Mouse (Mus musculus): ENCODE measurements around the gene Slc8a2. TPM values are rescaled to one million over a fixed set of nuclear protein-coding genes. Genes with fewer than 3 reads are reported as not detected.
A peak's percentile ranks its signal among the peaks of the same experiment; 100 is the strongest.

Slc8a2 gene
- polyA plus RNA-seq, 1 experiment from 2014 or later = 0.25 TPM

DNA sequence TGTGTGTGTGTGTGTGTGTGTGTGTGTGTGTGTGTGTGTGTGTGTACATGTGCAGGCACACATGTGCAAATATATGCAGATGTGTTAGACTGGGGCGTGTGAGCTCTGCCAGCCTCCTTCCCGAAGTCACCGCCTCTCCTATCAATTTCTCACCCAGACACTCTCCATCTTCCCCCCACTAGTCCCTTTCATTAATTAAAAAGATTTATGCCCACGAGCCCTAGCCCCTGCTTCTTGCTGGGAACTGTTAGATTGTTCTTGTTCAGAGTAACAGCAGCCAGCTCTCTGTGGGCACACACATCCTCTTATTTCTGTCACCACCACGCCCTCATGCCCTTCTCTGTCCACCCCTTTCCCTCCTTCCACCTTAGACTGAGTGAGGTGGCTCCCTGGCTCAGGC, 43.5 kb downstream of the Slc8a2 start:
- no peak overlapping the region for H3K4me3 ChIP-seq (replicated peaks)
- H3K27ac ChIP-seq (replicated peaks) = no peak overlapping the region
- no peaks in the 10 kb centered on the region for H3K27me3 ChIP-seq
- no peak for ATAC-seq (ENCODE audit: insufficient number of reproducible peaks, low FRiP score, low TSS enrichment, low read depth)
- 63% methylated on average over 5 of the region's 5 CpGs for WGBS
- H3K9ac ChIP-seq = no peak overlapping the region
- H3K36me3 ChIP-seq = no peaks in the 10 kb centered on the region; the same call in 1 of the 2 replicates
- no peak overlapping the region for H3K4me2 ChIP-seq (replicated peaks)
- H3K9me3 ChIP-seq (replicated peaks) = no peaks in the 10 kb centered on the region
- peaks cover 13% of the 10 kb centered on the region for H3K4me1 ChIP-seq

DNA sequence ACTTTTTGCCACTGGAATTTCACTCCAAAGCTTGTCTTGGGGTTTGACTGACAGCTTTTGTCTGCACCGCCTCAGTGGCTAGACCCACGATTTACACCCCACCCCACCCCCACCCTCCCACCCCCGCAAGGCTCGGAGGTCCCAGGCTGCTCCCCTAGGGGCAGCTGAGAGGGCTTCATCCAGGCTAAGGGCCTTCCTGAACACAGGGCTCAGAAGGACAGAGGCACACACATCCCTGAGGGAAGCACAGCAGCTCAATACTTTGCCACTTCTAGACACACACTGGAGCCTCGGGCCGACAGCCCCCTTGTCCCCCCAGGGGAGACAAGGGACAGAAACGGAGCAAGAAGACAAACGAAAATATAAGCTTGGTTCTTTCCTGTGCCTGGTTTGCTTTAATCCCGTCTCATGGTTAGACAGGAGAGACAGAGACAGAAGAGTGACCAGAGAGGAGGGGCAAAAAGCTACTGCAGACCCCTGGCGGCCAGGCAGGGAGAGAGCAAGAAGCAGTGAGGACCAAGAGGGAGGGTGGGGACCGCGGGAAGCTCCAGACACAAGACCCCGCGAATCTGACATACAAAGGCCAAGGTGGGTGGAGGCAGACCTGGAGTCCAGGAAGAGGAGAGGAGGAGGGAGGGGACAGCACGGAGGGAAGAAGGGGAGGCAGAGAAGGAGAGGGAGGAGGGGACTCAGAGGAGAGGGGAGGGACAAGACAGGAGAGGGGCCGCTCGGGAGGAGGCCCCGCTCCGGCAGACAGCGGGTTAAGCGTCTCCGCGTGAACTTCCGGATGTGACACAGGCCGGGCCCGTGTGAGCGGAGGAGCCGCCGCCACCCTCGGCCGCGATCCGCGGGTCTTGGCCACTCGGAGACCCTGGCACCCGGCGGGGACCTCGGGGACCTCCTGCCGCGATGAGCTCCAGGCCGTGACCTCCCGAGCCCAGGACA, 45.2 kb downstream of the Slc8a2 start, which contains the start of gene Meis3:
TSS of gene Meis3 (plus strand) at position 494 of the 945 bp plus-strand sequence.
- Histone ChIP-seq H3K36me3 (peaks cover 15% of the 10 kb centered on the region), H3K27me3 (no peaks in the 10 kb centered on the region), H3K9me3 (replicated peaks) (no peaks in the 10 kb centered on the region), H3K4me1 (peaks cover 13% of the 10 kb centered on the region), H3K4me2 (replicated peaks) (peak within 1 kb of the TSS; percentile 59), H3K9ac (peak within 1 kb of the TSS; percentile 44), H3K27ac (replicated peaks) (peak within 1 kb of the TSS; percentile 63), H3K4me3 (replicated peaks) (peak within 1 kb of the TSS; percentile 63)
- under 1% methylated on average over 42 of the region's 42 CpGs for WGBS
- ATAC-seq (ENCODE audit: insufficient number of reproducible peaks, low FRiP score, low TSS enrichment, low read depth) = peak; percentile 86

DNA sequence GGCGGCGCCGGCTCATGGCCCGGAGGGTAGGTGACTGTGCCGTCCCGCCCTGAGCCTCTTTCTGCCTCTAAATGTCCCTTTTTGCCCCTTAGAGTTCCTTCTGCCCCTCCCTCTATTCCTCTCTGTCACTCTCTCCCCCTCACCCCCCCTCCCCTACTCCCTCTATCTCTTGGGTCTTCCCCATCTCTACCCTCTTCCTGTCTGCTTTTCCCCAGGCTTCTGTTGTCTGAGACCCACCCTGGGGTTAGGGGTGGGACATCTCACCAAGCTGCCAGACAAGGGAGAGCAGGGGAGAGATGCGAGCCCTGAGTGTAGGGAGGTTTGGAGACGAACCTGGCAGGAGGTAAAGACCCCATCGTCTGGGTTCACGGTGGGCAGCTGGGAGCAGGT, 45.9 kb downstream of the Slc8a2 start:
- peak overlapping the region; percentile 63 for H3K4me3 ChIP-seq (replicated peaks)
- H3K4me1 ChIP-seq = peaks cover 13% of the 10 kb centered on the region
- H3K36me3 ChIP-seq = peaks cover 20% of the 10 kb centered on the region
- H3K27ac ChIP-seq (replicated peaks) = peak overlapping the region; percentile 63
- no peak for ATAC-seq (ENCODE audit: insufficient number of reproducible peaks, low FRiP score, low TSS enrichment, low read depth)
- WGBS = under 1% methylated on average over 10 of the region's 10 CpGs
- no peaks in the 10 kb centered on the region for H3K9me3 ChIP-seq (replicated peaks)
- no peaks in the 10 kb centered on the region for H3K27me3 ChIP-seq
- H3K4me2 ChIP-seq (replicated peaks) = peak overlapping the region; percentile 59
- H3K9ac ChIP-seq = peak overlapping the region; percentile 44

DNA sequence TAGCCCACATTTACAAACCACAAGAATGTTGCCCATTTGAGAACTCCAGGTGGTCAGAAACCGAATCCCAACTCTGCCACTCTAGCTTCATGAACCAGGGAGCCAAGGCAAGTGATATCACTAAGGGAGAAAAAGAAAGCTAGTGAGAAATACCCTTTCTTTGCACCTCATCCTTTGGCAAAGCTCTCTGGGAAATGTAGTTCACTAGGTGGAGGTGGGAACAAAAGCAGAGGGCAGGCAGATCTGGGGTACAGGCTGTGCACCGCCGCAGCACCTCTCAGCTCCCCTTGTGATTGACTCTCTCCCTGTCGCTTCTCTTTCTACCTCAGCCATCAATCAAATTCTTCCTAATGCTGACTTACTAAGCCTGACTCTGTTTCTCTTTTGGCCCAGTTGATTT, 48.5 kb downstream of the Slc8a2 start:
- WGBS = 77% methylated on average over 4 of the region's 4 CpGs
- no peak for ATAC-seq (ENCODE audit: insufficient number of reproducible peaks, low FRiP score, low TSS enrichment, low read depth)
- Histone ChIP-seq H3K27ac (replicated peaks) (no peak overlapping the region), H3K36me3 (peaks cover 21% of the 10 kb centered on the region), H3K4me2 (replicated peaks) (no peak overlapping the region), H3K4me3 (replicated peaks) (no peak overlapping the region), H3K9me3 (replicated peaks) (no peaks in the 10 kb centered on the region), H3K9ac (no peak overlapping the region), H3K4me1 (peaks cover 13% of the 10 kb centered on the region), H3K27me3 (no peaks in the 10 kb centered on the region)

DNA sequence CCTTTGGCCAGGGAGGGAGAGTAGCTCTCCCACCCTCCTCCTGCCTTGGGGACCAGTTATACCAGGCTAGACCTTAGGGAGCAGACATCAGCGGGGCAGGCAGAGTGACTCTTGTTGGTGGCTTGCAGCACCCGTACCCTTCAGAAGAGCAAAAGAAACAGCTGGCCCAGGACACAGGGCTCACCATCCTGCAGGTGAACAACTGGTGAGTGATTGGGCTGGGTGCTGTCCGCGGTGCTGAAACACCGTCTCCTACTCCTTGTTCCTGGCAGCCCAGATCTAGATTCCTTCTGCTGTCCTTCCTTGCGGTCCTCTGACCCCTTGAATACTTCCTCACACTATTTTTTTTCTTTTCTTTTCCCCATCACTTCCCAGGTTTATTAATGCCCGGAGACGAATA, 54.0 kb downstream of the Slc8a2 start:
- no peak overlapping the region for H3K4me3 ChIP-seq (replicated peaks)
- H3K4me2 ChIP-seq (replicated peaks) = no peak overlapping the region
- WGBS = 20% methylated on average over 8 of the region's 8 CpGs
- H3K9me3 ChIP-seq (replicated peaks) = no peaks in the 10 kb centered on the region
- H3K27me3 ChIP-seq = no peaks in the 10 kb centered on the region
- no peak for ATAC-seq (ENCODE audit: insufficient number of reproducible peaks, low FRiP score, low TSS enrichment, low read depth)
- no peak overlapping the region for H3K9ac ChIP-seq
- H3K4me1 ChIP-seq = no peaks in the 10 kb centered on the region
- no peak overlapping the region for H3K27ac ChIP-seq (replicated peaks)
- H3K36me3 ChIP-seq = peaks cover 38% of the 10 kb centered on the region

DNA sequence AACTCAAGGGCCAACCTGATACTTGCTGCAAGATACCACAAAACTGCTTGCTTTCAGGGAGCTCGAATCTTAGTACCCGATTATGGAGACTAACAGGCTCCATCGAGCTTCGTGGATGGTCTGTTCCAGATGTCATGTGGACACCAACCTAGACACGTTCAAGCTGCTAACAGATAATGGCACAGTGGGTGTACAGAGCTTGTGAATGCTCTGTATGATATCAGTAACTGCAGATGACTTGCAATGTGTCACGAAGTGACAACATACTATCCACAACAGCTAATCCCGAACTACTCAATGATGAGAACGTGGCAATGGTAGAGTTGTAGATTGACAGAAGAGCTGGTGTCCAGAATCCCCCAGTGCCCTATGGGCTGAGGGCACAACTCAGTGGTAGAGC, 57.9 kb downstream of the Slc8a2 start:
- no peak for ATAC-seq (ENCODE audit: insufficient number of reproducible peaks, low FRiP score, low TSS enrichment, low read depth)
- no peak overlapping the region for H3K4me3 ChIP-seq (replicated peaks)
- no peak overlapping the region for H3K27ac ChIP-seq (replicated peaks)
- 82% methylated on average over 8 of the region's 8 CpGs for WGBS
- peaks cover 20% of the 10 kb centered on the region for H3K36me3 ChIP-seq
- no peaks in the 10 kb centered on the region for H3K4me1 ChIP-seq
- H3K9ac ChIP-seq = no peak overlapping the region
- H3K9me3 ChIP-seq (replicated peaks) = no peaks in the 10 kb centered on the region
- H3K27me3 ChIP-seq = no peaks in the 10 kb centered on the region
- no peak overlapping the region for H3K4me2 ChIP-seq (replicated peaks)

DNA sequence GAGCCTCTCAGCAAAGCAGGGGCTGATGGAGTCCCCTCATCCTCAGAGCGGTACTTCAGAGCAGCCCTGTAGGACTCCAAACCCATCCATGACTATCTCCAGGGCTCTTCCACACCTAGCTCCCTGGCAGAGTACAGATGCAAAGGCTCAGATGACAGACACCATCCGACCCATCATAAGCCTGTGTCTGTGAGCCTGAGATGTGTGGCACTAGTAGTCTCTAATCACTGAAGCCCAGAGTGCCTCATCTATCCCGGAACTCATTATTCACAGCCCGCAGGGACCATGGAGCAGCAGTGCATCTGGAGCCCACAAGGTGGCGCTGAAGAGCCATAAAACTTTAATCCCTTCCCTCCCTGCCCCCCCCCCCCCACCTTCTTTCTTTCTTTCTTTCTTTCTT, 62.7 kb downstream of the Slc8a2 start:
- Histone ChIP-seq H3K9ac (no peak overlapping the region), H3K36me3 (peaks cover 22% of the 10 kb centered on the region; the same call in 1 of the 2 replicates), H3K9me3 (replicated peaks) (no peaks in the 10 kb centered on the region), H3K4me3 (replicated peaks) (no peak overlapping the region), H3K4me2 (replicated peaks) (no peak overlapping the region), H3K4me1 (no peaks in the 10 kb centered on the region), H3K27me3 (no peaks in the 10 kb centered on the region), H3K27ac (replicated peaks) (no peak overlapping the region)
- ATAC-seq (ENCODE audit: insufficient number of reproducible peaks, low FRiP score, low TSS enrichment, low read depth) = peak; percentile 44; the same call in 1 of the 2 replicates
- 15% methylated on average over 5 of the region's 5 CpGs for WGBS

DNA sequence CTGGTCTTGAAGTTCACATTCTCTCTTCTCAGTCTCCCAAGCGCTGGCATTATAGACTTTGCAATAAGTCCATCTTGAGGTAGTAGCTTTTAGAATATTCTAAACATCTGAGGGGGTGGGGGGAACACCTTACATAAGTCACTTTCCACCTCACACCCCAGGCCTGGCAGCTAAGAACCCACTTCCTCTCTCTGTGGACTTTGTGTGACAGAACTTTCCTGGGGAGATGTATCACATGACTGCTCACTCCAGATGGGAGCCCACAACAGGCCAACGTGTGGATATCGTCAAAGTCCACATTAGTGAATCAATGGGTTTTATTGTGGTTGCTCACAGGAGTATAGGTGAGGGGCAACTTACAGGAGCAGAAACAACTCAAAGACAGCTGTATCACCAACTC, 64.1 kb downstream of the Slc8a2 start:
- Histone ChIP-seq H3K9me3 (replicated peaks) (no peaks in the 10 kb centered on the region), H3K27ac (replicated peaks) (no peak overlapping the region), H3K9ac (no peak overlapping the region), H3K4me2 (replicated peaks) (no peak overlapping the region), H3K27me3 (no peaks in the 10 kb centered on the region), H3K4me3 (replicated peaks) (no peak overlapping the region), H3K4me1 (no peaks in the 10 kb centered on the region), H3K36me3 (peaks cover 36% of the 10 kb centered on the region)
- 39% methylated on average over 3 of the region's 3 CpGs for WGBS
- no peak for ATAC-seq (ENCODE audit: insufficient number of reproducible peaks, low FRiP score, low TSS enrichment, low read depth)

DNA sequence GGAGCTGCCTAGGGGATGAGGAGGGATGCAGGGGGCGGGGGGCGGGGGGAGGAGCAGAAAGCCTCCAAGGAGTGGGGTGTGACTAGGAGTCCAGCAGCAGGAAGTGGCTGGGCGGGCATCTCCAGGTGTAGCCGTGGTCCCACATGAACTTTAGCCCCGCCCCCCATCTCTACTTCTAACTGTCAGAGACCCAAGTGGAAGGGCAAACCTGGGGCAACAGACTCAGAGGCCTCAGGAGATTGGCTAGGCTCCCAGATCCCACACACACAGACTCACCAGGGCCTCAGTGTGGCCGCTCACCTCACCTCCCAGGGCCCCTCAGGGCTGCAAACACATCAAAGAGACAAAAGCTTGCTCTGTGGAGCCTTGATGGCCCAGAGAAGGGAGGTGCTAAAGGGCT, 67.0 kb downstream of the Slc8a2 start:
- 58% methylated on average over 5 of the region's 6 CpGs for WGBS
- Histone ChIP-seq H3K4me3 (replicated peaks) (no peak overlapping the region), H3K9me3 (replicated peaks) (no peaks in the 10 kb centered on the region), H3K9ac (no peak overlapping the region), H3K4me1 (no peaks in the 10 kb centered on the region), H3K4me2 (replicated peaks) (no peak overlapping the region), H3K27ac (replicated peaks) (no peak overlapping the region), H3K36me3 (peaks cover 57% of the 10 kb centered on the region), H3K27me3 (no peaks in the 10 kb centered on the region)
- ATAC-seq (ENCODE audit: insufficient number of reproducible peaks, low FRiP score, low TSS enrichment, low read depth) = no peak

DNA sequence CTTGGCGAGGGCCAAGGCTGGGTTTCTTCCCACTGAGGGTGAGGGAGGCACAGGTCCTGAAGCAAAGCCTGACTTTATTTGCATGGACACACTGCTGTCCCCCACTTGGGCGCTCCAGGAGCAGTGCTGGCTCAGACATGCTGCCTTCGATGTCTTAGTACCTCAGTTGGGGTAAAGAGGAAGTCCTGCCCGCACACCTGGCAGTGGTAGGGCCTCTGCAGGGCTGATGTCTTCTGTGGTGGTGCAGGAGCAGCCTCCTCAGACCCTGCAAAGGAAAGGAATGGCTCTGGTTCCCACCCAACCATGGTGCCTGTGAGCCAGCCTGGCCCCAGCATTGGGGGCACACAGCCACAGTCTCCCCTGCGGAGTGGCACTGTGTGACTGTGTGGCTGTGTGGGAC, 67.5 kb downstream of the Slc8a2 start:
- H3K4me2 ChIP-seq (replicated peaks) = no peak overlapping the region
- no peak for ATAC-seq (ENCODE audit: insufficient number of reproducible peaks, low FRiP score, low TSS enrichment, low read depth)
- WGBS = 82% methylated on average over 5 of the region's 5 CpGs

DNA sequence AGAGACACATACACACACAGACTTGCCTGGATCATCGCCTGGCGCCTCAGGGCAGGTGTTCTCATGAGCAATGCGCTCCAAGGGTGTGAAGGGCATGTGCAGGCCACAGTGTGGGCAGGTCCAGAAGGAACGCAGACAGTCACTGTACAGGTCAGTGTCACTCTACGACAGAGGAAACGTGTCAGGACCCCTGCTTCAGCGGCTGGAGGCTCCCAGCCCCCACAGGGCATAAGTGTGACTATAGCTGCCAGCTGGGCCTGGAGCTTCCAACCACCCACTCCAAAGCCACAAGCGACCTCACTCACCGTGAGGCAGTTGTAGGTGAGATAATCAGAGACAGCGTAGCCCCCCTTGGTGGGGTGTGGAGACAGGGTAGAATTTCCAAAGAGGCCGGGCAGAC, 68.9 kb downstream of the Slc8a2 start:
- Histone ChIP-seq H3K9ac (no peak overlapping the region), H3K4me2 (replicated peaks) (no peak overlapping the region), H3K27ac (replicated peaks) (no peak overlapping the region), H3K4me3 (replicated peaks) (no peak overlapping the region), H3K4me1 (no peaks in the 10 kb centered on the region), H3K27me3 (no peaks in the 10 kb centered on the region), H3K36me3 (peaks cover 76% of the 10 kb centered on the region), H3K9me3 (replicated peaks) (no peaks in the 10 kb centered on the region)
- 76% methylated on average over 11 of the region's 11 CpGs for WGBS
- ATAC-seq (ENCODE audit: insufficient number of reproducible peaks, low FRiP score, low TSS enrichment, low read depth) = no peak

More for the DNA sequence above, 67.5 kb downstream of the Slc8a2 start:
- H3K27me3 ChIP-seq = no peaks in the 10 kb centered on the region
- H3K4me3 ChIP-seq (replicated peaks) = no peak overlapping the region
- no peaks in the 10 kb centered on the region for H3K4me1 ChIP-seq
- no peaks in the 10 kb centered on the region for H3K9me3 ChIP-seq (replicated peaks)
- H3K27ac ChIP-seq (replicated peaks) = no peak overlapping the region
- H3K36me3 ChIP-seq = peaks cover 63% of the 10 kb centered on the region
- H3K9ac ChIP-seq = no peak overlapping the region

DNA sequence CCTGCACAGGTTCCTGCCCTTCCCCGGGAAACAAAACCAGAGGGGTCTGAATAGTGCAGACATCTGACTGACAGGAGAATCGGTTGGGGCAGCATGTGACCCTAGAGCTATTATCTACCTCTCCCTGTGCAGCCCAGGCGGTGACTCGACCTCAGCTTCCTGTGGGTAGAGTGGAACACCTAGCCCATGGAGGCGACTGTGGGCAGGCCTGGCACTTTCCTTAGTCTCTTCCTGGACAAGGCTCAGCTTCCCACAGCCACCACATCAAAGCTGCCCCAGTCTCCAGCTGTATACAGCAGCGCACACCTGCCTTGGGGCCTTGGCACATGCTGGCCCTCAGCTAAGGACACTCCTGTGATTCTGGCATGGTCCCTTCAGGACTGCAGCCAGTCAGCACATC, 71.5 kb downstream of the Slc8a2 start:
- H3K4me2 ChIP-seq (replicated peaks) = no peak overlapping the region
- peaks cover 84% of the 10 kb centered on the region for H3K36me3 ChIP-seq
- 73% methylated on average over 6 of the region's 6 CpGs for WGBS
- ATAC-seq (ENCODE audit: insufficient number of reproducible peaks, low FRiP score, low TSS enrichment, low read depth) = no peak
- no peak overlapping the region for H3K27ac ChIP-seq (replicated peaks)
- no peak overlapping the region for H3K9ac ChIP-seq
- H3K4me1 ChIP-seq = no peaks in the 10 kb centered on the region
- H3K27me3 ChIP-seq = no peaks in the 10 kb centered on the region
- H3K4me3 ChIP-seq (replicated peaks) = no peak overlapping the region
- no peaks in the 10 kb centered on the region for H3K9me3 ChIP-seq (replicated peaks)
